Mouse (Mus musculus) spleen, postnatal 14 days (tissue): ENCODE results near the gene Fnbp1.

ENCODE experiments used
- DNase-seq, 2 experiments: peaks; one replicate each; pipeline ENCODE4 v3.0.0; 2021 to 2022; ENCODE audit warnings: low spot score in 2 of 2

Gene Fnbp1

GRCm38 (mm10) chr2:31067696-31068245 lies 74.0 kb downstream of the Fnbp1 start:
- no peak for DNase-seq

GRCm38 (mm10) chr2:31067059-31067595 lies 74.7 kb downstream of the Fnbp1 start:
- no peak for DNase-seq

GRCm38 (mm10) chr2:31066019-31066789 lies 75.6 kb downstream of the Fnbp1 start:
- DNase-seq = no peak

- no peak for DNase-seq
Observed at GRCm38 (mm10) chr2:31061868-31062628, 79.8 kb downstream of the Fnbp1 start.

GRCm38 (mm10) chr2:31060787-31061730 lies 80.7 kb downstream of the Fnbp1 start:
- DNase-seq = peak; percentile 45 to 57

GRCm38 (mm10) chr2:31060271-31060670 lies 81.5 kb downstream of the Fnbp1 start:
- no peak for DNase-seq

- no peak for DNase-seq
Observed at GRCm38 (mm10) chr2:31058443-31058842, 83.4 kb downstream of the Fnbp1 start.

GRCm38 (mm10) chr2:31057549-31058177 lies 84.1 kb downstream of the Fnbp1 start:
- DNase-seq = no peak

GRCm38 (mm10) chr2:31056070-31056469 lies 85.7 kb downstream of the Fnbp1 start:
- DNase-seq = no peak

- no peak for DNase-seq
Observed at GRCm38 (mm10) chr2:31053851-31054340, 87.9 kb downstream of the Fnbp1 start.

GRCm38 (mm10) chr2:31053426-31053825 lies 88.4 kb downstream of the Fnbp1 start:
- no peak for DNase-seq

- DNase-seq = no peak
Observed at GRCm38 (mm10) chr2:31052441-31052840, 89.4 kb downstream of the Fnbp1 start.

- no peak for DNase-seq
Observed at GRCm38 (mm10) chr2:31048037-31048436, 93.8 kb downstream of the Fnbp1 start.

- no peak for DNase-seq
Observed at GRCm38 (mm10) chr2:31043856-31044255, 98.0 kb downstream of the Fnbp1 start.

GRCm38 (mm10) chr2:31042881-31043280 lies 98.9 kb downstream of the Fnbp1 start:
- DNase-seq = no peak

- DNase-seq = no peak
Observed at GRCm38 (mm10) chr2:31041386-31041785, 100.4 kb downstream of the Fnbp1 start.

GRCm38 (mm10) chr2:31040487-31040886 lies 101.3 kb downstream of the Fnbp1 start:
- no peak for DNase-seq

GRCm38 (mm10) chr2:31040043-31040442 lies 101.8 kb downstream of the Fnbp1 start:
- DNase-seq = no peak

GRCm38 (mm10) chr2:31036811-31037210 lies 105.0 kb downstream of the Fnbp1 start:
- no peak for DNase-seq

- DNase-seq = no peak
Observed at GRCm38 (mm10) chr2:31031972-31032371, 109.8 kb downstream of the Fnbp1 start.

GRCm38 (mm10) chr2:31026642-31027041 lies 115.2 kb downstream of the Fnbp1 start:
- no peak for DNase-seq
